Mouse (Mus musculus) CD4-positive naive resting alpha-beta T cell, adult 57 days (primary cell): ENCODE data around the gene Fabp1. TPM values are rescaled to one million over a fixed set of nuclear protein-coding genes. Genes with fewer than 3 reads are reported as not detected.

Source experiments
- total RNA-seq: library from RNA; stranded (reverse); gene quantifications from one replicate; pipeline ENCODE4 v1.2.4, GENCODE M21; 2023

Gene Fabp1
- total RNA-seq: not detected

GRCm38 (mm10) chr6:71199612-71200011 is at the start of gene Fabp1:
Gene Fabp1 (plus strand): TSS chr6:71199827.

Other genes starting within 250 kb of the Fabp1 start
- gene Foxi3, start 243.3 kb upstream of the Fabp1 start, total RNA-seq: not detected
- 2.0 TPM for gene Thnsl2, start 55.4 kb upstream of the Fabp1 start, total RNA-seq
- 33.3 TPM for gene Krcc1, start 71.8 kb downstream of the Fabp1 start, total RNA-seq
- not detected for gene Smyd1, start 122.4 kb downstream of the Fabp1 start, total RNA-seq
- gene Cd8b1, start 123.0 kb downstream of the Fabp1 start, total RNA-seq: 10.6 TPM
- 4.0 TPM for gene Cd8a, start 173.6 kb downstream of the Fabp1 start, total RNA-seq
- gene Rmnd5a, start 240.8 kb downstream of the Fabp1 start, total RNA-seq: 71.3 TPM